Mouse (Mus musculus): ENCODE results near the gene Plcb3.

Plcb3 gene

DNA sequence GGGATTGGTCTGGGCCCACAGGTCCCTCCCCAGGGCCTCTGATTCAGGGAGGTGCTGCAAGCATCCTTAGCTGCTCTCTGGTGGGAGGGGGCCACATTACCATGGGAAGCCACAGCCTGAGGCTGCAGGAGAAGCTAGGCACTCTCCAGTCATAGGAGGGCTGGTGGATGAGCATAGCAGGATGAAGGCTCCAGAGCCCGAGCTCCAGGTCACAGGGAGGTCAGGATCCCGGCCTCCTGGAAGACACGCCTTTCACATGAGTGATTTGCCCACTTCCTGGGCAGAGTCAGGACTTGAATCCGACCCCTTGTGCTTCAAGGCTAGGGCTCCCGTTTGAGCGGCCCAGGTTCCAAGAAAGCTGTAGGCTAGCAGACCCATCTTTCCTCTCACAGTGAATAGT is 4.6 kb downstream of the Plcb3 start:
- no peak for DNase-seq (ENCODE audit: inconsistent age in 2 of 2, low spot score in 1 of 2)

DNA sequence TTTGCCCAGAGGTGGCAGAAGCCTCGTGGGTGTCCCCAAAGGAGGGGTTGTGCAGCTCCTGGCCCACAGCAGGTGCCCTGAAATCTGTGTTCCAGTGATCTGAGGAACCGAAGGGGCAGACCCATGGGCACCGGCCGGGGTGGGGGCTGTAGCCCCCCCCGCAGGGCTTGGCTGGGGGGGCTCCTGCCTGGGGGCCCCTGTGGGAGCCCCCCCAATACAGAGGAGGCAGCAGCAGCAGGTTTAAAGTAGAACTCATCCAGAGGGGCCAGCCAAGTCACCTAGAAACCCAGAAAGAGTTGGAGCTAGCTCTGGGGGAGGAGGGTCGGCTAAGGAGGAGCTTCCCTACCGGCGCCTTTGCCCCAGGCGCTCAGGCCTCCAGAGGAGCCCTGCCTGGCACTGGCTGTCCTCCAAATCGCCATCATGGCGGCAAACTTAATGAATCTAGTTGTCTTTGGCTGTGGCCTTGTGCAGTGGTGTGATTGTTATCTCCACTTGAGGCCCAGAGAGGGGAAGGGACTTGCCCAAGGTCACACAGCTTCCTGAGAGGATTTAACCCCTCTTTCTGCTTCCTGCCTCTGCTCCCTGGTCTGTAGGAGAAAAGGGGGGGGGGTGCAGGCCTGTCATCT is 5.7 kb downstream of the Plcb3 start:
- DNase-seq (ENCODE audit: inconsistent age in 2 of 2, low spot score in 1 of 2), result peak; percentile 77 to 84

DNA sequence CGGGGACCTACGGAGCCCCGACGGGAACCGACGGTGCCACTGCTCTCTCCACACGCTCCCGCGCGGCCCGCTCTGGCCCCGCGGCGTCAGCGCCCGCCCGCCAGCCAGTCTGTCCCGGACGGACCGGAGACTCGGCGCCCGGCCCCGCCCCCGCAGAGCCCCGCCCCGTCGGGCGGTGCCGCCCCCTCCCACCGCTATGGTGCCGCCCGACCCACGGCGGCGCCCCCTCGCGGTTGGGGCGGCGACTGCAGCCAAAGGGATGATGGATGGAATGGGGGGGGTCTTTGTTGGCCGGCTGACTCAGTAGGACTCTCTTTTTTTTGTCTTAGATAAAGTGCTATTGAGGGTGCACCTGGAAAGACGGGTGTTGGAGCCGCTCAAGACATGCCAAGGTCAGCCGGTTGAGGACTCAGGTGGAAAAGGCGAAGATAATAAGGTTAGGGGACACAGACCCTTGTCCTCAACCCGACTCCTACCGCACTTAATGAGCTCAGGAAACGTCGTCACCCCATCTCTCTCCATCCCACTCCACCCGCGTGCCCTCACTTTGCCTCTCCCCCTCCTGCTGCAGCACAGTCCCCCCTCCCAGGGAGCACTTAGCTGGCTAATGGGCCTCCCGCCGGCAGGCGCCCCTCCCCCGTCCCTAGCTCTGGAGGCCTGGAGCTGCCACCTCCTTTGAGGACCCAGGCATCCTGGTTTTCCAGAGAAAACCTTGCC is 6.4 kb downstream of the Plcb3 start:
- peak; percentile 85 to 93 for DNase-seq (ENCODE audit: inconsistent age in 2 of 2, low spot score in 1 of 2)

DNA sequence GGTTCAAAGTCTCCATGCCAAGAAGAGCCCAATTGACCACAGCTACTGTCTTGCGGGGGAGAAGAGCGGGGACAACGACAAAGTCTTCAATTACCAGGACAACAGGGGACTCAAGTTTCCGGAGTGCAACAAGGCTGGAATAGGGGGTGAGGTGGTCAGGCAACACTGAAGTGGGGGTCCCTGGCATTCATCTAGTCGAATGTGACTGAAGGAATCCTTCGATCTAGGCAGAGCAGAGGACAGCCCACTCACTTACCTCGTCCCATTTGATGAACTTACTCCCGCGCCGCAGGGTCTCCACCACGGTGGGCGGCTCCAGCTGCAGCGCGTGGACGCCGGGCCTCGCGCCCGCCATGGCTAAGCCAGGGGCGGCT is 7.0 kb downstream of the Plcb3 start:
- no peak for DNase-seq (ENCODE audit: inconsistent age in 2 of 2, low spot score in 1 of 2)

DNA sequence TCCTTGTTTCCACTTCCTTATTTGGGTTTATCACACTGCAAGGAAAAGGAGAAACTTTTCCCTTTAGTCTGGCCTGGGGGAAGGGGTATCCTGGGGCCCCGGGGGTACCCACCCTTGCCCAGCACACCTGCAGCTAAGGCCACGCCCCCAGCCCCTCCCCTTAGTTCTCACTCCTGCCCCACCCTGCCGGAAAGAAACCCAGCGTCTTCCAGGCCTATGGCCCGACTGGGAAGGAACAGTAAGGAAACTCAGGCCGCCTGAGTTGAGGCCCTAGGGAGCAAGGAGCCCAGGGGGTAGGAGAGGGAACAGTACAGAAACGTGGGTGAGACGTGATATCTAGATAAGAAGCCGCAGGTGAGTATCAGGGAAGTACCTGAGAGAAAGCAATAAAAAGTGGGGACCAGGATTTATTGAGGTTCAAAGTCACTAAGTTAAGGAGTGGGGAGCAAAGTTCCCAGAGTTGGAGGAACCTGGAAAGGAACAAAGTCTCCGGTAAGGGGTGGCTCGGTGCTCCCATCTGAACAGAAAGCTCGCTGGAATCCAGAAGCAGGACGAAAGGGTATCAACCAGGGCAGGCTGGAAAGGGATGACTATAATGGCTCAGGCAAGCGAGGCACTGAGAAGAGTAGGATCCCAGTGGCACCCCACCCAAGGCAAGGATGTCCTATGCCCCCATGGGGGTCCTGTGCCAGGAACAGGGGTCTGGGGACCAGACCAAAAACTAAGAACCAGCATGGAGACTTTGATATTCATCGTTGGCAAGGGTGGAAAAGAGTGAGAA is 7.6 kb downstream of the Plcb3 start:
- DNase-seq (ENCODE audit: inconsistent age in 2 of 2, low spot score in 1 of 2), result peak in 1 of 2 experiments; percentile 69

DNA sequence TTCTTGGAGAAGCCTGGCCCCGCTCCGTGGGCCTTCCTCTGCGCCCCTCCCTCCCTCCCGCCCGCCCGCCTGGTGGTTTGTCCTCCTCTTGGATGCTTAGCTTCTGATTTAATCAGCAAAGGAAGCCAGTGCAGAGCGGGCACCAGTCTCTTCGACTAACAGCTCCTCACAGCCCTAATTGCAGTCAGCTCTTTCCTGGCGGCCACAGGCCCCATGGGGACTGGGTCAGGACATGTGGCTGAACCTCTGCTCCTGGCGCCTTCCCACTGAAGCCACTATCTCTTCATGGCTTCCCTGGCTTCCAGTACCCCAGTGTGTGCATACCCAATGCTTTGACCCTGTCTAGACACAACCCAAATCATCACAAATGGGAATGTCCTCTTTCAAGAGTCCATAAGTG is 19.8 kb downstream of the Plcb3 start:
- DNase-seq (ENCODE audit: inconsistent age in 2 of 2, low spot score in 1 of 2), result peak in 1 of 2 experiments; percentile 49

DNA sequence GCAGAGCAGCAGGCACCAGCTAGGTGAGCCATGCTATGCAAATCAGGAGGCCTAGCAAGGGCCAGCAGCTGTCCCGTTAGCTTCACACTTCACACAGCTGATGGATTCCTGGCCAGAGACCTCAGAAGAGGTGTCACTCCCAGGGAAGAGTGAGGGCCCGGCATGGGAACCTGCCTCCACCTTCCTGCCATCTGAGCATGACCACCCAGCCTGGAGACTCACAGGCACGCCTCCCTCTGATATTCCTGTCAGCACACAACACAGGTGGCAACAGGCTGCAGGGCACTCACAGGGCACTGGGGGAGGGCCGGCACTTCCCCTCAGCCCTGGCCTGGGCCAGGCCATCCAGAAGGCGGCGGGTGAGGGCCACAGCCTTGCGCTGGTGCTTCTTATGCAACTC is 20.8 kb downstream of the Plcb3 start:
- DNase-seq (ENCODE audit: inconsistent age in 2 of 2, low spot score in 1 of 2), result no peak

DNA sequence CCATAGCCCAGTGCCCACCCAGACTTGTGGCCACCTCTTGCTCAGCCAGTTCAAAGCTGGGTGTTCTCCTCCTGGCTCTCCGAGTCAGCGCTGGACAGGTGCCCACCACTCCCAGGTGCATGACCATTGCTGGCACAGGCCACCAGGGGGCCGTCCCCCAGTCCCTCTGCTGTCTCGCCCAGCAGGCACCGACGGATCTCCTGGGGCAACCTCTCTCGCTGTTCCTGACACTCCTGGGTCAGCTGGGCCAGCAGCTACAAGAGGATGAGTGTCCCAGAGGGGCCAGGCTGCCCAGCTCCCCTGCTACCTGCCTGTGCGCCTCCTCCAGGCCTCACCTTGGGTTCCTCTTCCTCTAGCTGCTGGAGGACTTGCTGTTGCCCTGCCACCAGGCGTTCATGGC is 22.2 kb downstream of the Plcb3 start:
- DNase-seq (ENCODE audit: inconsistent age in 2 of 2, low spot score in 1 of 2), result peak; percentile 72 to 80

DNA sequence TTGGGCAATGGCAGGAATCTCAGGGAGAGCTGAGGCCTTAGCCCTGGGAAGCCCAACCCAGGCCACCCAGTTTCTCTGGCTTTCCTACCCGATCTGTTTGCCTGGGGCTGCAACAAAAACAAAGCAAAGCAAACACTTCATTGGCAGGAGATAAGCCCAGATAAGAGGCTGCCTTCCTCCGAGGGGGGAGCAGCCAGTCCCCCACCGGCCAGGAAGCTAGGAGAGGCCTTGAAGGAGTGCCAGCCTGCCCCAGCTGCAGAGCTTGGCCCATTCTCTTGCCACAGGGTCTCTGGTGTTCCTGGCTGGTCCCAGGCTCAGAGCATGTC is 23.6 kb downstream of the Plcb3 start:
- peak; percentile 90 to 93 for DNase-seq (ENCODE audit: inconsistent age in 2 of 2, low spot score in 1 of 2)

DNA sequence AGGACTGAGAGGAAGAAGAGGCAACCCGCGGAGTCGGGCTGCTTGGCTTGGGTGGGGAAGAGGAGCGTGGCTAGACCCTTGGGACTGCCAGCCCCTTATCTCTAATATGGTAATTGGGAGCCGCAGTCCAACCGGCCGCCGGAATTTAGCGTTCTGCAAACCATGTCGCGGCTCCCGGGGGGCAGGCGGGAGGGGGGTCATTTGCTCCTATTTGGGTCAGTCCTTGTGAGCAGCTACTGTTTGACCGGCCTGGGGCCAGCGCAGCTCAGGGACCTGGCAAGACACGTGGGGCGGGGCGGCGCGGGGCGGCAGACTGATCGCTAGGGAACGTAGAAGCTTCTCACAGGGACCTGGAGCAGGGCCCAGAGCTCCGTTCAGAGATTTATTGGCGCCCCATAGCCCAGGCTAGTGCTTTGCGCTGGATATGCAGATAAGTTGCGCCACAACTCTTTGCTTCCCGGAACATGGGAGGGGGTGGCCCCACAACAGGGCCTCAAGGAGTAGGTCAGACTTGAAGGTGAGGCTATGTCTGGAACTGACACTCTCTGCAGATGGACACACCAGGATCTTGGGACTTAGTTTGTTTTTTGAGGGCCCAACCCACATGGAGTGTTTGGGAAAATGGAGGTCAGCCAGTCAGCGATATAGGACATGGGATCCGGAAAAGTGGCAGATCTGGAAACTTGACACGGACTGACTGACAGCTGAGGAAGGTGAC is 24.1 kb downstream of the Plcb3 start:
- peak; percentile 92 to 96 for DNase-seq (ENCODE audit: inconsistent age in 2 of 2, low spot score in 1 of 2)

DNA sequence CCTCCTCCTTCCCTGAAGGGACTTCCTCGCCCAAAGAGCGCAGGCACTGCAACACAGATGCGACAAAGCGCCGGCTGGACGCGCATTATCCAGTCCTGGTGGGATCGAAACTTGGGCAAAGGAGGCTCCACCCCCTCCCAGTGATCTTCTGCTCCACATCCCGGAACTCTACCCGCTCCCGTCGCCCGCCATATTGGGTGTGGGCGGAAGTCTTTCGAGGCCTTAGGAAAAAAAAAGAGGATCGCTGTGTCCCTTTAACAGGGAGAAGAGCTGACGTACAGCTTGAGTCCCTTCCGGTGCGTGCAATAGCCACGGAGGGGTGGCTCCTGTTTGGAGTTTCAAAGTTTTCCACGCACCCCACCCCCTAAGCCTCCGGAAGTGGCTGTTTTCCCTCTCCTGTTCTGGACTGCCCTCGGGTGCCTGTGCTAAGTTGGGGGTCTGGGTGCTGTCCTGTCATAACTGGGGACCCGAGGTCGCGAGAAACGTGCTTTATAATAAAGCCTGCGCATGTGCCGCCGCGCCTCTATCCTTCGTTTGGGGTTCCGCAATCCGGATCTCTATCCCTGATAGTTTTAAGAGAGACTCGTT is 24.8 kb downstream of the Plcb3 start:
- peak; percentile 97 to 99 for DNase-seq (ENCODE audit: inconsistent age in 2 of 2, low spot score in 1 of 2)

DNA sequence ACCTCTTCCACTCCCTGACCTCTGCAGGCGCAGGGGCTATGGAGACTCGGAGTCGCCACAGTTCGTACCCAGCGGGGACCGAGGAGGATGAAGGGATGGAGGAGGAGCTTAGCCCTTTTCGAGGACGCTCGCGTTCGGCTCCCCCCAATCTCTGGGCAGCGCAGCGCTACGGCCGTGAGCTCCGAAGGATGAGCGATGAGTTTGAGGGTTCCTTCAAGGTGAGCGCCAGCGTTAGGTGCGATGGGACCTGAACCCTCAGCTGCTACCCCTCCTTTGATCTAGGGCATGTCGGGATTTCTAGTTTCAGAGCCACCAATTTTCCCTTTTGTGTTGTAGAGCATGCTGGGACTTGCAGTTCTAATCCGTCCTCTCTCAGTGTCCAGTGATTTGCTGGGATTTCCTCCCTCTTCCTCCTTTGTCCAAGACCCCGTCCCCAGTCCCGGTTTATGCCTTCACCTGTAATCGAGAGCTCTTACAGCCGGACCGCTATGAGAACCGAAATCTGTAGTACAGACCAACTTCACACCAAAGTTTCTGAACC is 25.6 kb downstream of the Plcb3 start:
- peak; percentile 76 to 94 for DNase-seq (ENCODE audit: inconsistent age in 2 of 2, low spot score in 1 of 2)

DNA sequence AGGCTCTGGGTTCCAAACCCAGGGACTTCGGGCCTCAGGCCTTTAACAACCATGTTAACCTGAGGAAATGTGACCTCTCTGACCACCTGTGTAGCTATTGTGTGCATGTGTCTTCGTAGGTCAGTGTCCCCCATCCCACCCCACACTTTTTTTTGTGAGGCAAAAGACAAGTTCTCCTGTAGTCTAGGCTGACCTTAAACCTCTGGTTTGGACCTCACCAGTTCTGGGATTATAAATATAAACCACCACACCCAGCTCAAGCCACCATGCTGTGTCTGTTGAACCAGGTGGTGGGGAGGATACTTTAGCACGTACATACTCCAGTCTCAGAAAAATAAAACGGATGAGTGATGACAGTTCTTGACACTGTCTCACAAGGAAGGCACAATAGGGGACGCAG is 26.3 kb downstream of the Plcb3 start:
- DNase-seq (ENCODE audit: inconsistent age in 2 of 2, low spot score in 1 of 2), result peak in 1 of 2 experiments; percentile 46

DNA sequence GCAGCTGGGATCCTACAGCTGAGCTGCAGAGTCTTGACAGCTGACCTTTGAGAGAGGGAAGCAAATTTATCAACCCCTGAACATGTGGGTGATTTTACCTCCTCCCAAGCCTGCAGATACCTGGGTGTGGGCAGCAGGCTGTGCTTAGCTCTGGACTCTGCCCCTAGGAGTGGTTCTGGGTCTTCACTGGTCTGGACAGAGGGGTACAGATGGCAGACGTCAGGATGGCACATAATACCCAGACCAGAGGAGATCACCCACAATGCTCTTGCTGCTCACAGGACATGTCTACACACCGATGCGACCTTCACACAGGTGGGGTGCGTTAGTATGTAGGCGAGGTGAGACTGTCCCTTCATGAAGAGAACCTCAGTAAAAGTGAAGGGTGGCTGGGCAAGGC is 26.7 kb downstream of the Plcb3 start:
- no peak for DNase-seq (ENCODE audit: inconsistent age in 2 of 2, low spot score in 1 of 2)

DNA sequence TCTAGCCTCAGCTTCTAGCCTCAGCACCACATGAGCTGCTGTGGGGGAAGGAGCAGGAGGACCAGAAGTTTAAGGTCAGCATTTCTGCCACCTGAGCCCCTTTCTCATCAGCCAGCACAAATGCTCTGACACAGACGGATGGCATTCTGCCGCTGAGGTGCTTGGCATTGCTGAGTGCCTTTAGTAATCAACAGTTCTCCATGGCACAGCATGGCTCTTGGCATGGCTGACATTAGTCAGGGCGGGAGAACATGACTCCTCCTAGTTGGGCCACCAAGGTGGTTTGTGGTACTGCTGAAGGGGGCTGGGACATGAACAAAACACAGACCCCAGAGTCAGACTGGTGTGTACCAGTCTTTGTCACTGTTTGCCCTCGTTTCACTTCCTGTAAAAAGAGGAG is 28.1 kb downstream of the Plcb3 start:
- DNase-seq (ENCODE audit: inconsistent age in 2 of 2, low spot score in 1 of 2), result no peak

DNA sequence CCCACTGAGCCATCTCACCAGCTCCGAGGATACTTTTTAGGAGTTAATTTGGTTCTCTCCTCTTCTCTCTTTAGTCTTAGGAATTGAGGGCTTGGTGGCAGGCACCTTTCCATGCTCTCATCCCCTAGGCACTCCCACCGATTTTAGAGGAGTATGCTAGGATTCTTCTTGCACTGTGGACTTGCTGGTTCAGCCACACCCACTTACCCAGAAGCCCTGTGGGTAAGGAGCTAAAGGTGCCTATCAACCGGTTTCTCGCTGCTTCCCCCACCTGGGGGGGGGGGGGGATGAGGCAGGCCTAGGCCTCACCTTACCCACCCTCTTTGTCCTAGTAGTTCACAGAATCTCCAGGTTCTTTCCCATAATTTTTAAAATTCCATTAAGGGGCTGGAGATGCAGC is 28.5 kb downstream of the Plcb3 start:
- DNase-seq (ENCODE audit: inconsistent age in 2 of 2, low spot score in 1 of 2), result no peak

DNA sequence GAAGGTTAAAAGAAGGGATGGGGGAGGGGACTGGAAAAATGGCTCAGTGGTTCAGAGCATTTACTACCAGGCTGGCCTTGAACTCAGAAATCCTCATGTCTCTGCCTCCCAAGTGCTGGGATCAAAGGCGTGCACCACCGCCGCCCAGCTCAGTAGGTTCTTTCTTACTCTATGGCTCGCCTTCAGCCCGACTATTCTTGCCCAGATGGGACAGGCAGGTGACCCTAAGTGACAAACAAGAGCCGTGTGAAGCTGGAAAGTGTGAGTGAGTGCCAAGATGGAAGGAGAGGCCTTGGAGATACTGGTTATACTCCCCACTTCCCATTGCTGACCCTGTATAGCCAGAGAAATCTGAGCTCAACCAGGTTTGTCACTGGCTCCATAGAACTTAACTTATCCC is 32.6 kb downstream of the Plcb3 start:
- DNase-seq (ENCODE audit: inconsistent age in 2 of 2, low spot score in 1 of 2), result peak in 1 of 2 experiments; percentile 47

DNA sequence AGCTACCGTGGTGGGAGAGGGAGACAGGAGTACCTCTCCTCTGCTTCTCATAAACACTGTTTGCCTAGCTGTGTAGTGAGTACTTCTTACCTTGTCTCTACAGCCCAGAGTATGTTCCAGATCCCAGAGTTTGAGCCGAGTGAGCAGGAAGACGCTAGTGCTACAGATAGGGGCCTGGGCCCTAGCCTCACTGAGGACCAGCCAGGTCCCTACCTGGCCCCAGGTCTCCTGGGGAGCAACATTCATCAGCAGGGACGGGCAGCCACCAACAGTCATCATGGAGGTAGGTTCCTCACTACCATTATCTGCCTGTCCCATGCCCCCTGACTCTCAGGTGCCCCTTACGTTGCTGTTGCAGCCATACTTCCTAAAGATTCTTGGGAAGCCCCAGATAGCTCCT is 33.5 kb downstream of the Plcb3 start:
- DNase-seq (ENCODE audit: inconsistent age in 2 of 2, low spot score in 1 of 2), result no peak

DNA sequence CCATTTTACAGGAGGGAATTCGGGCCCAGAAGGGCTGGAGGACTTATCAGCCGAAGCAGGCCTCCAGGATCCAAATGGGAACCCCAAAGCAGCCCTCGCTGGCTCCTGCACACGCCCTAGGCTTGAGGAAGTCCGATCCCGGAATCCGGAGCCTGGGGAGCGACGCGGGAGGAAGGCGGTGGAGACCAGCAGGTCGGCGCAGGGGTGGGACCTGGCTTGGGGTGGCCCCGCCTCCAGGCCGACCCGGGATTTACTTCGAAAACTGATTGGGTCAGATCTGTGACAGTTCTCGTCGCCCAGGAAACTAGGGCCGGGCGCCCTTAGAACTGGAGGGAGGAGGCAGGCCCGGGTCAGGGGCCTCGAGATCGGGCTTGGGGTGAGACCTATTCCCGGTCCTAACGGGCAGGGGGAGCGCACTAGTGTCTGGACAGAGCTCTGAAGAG is 34.0 kb downstream of the Plcb3 start, which contains the start of gene Gpr137:
Gpr137 (minus strand) TSS at position 232 of the 443 bp plus-strand sequence.
- DNase-seq (ENCODE audit: inconsistent age in 2 of 2, low spot score in 1 of 2), result peak; percentile 98 to 99

DNA sequence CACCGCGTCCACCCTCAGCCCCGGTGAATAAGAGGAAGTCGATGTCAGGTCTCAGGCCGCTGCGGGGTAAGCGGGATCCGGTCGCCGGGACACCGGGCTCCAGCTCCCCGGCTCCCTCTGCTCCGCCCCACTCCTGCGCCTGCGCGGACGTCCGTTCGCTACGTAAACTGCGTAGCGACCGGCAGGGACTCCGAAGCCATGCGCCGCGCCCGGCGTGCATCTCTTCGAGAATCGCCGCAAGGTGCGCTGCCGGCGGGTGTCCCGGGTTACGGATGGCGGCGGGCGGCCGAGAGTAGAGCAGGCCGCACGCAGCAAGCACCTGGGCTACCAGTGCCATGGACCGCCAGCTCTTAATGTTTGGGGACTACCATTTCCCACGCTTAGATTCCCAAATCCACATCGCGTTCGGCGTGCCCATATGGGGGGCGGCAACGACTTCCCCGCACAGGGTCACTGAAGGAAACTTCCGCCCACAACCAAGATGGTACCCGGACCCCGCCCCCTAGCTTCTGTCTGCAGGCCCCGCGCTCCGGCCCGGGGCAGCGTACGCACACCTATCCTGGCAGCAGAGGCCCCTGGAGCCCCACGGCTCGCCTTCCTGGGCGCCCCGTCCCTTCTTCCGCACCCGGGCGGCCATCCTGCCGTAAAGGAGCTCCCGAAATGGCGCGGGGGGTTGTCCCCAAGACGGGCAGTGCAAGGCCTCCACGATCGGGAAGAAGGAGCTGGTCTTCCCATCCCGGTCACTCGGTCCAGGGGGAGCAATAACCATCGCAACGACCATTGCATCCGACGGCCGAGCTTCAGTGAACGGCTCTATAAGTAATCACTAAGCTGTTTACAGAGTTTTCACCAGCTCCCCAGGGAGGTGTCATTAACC is 34.7 kb downstream of the Plcb3 start, which contains the start of gene Bad:
Bad (plus strand) TSS at position 490 of the 877 bp plus-strand sequence.
- peak; percentile 94 to 99 for DNase-seq (ENCODE audit: inconsistent age in 2 of 2, low spot score in 1 of 2)

Data from adrenal gland, adult (tissue).